Mouse (Mus musculus) embryonic fibroblast, embryonic 13.5 days (primary cell): ENCODE data around the gene Myo5a.

ENCODE experiments used
- CTCF ChIP-seq: IDR thresholded peaks from 2 replicates; pipeline ENCODE4 v1.5.1; 2011; ENCODE audit warnings: mild to moderate bottlenecking, control low read depth, low read length, moderate library complexity, borderline replicate concordance; ENCODE audit not compliant: insufficient read depth
- POLR2A ChIP-seq: IDR thresholded peaks from 2 replicates; pipeline ENCODE4 v1.6.1; 2011; ENCODE audit warnings: low read depth, mild to moderate bottlenecking, control low read depth, low read length, moderate library complexity

DNA sequence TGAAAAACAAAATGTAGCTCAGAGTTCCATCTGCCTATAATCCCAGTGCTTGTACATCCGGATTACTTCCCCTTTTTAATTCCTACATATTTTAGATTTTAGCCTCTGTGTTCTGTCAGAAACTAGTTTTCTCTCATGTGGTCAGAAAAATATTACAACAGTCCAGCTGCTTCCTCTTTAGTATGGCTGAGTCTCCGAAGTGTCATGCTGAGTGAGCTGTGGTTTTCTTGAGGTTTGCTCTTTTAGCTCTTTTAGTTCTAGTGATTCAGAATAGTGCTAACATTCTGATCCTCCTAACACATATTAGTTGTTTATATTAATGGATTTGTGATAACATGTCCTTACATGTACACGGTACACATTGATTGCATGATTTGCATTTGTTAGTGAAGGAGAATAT is 23.9 kb downstream of the Myo5a start:
- TF ChIP-seq POLR2A (no peak), CTCF (no peak)
